Mouse (Mus musculus) forebrain, embryonic 13.5 days (tissue): ENCODE data around the gene Wfdc21. TPM values are rescaled to one million over a fixed set of nuclear protein-coding genes. Genes with fewer than 3 reads are reported as not detected.

Experiments used
- ATAC-seq: fragments of 200-750 bp; cut with Nextera tagmentation; 2 replicates; pipeline ENCODE4 v1.8.0; 2017
- H3K27ac ChIP-seq: fragments of 300-500 bp; sonication (generic); 2 replicates; pipeline ENCODE4 v1.5.1; 2015; ENCODE audit warnings: inconsistent platforms, mild to moderate bottlenecking, moderate library complexity
- H3K27me3 ChIP-seq: fragments of 300-500 bp; sonication (generic); 2 replicates; pipeline ENCODE4 v1.6.1; 2015; ENCODE audit warnings: mild to moderate bottlenecking, inconsistent platforms
- H3K36me3 ChIP-seq: fragments of 300-500 bp; sonication (generic); 2 replicates; pipeline ENCODE4 v1.6.1; 2015; ENCODE audit warnings: mild to moderate bottlenecking, inconsistent platforms; ENCODE audit not compliant: poor library complexity, severe bottlenecking
- H3K4me1 ChIP-seq: fragments of 300-500 bp; sonication (generic); 2 replicates; pipeline ENCODE4 v1.6.1; 2015; ENCODE audit warnings: inconsistent platforms
- H3K4me2 ChIP-seq: fragments of 300-500 bp; sonication (generic); 2 replicates; pipeline ENCODE4 v1.6.1; 2015; ENCODE audit warnings: inconsistent platforms, mild to moderate bottlenecking, moderate library complexity
- H3K4me3 ChIP-seq: fragments of 300-500 bp; sonication (generic); 2 replicates; pipeline ENCODE4 v1.5.1; 2015; ENCODE audit warnings: mild to moderate bottlenecking, inconsistent platforms
- H3K9ac ChIP-seq: fragments of 300-500 bp; sonication (generic); 2 replicates; pipeline ENCODE4 v1.6.1; 2015; ENCODE audit warnings: mild to moderate bottlenecking, inconsistent platforms
- H3K9me3 ChIP-seq: fragments of 300-500 bp; sonication (generic); replicated peaks from 2 replicates; pipeline ENCODE4 v1.6.1; 2016; ENCODE audit warnings: inconsistent platforms
- WGBS: fragments of 180-500 bp; shearing (Covaris S2); methylation state at CpG from one replicate; pipeline ENCODE4 v1.1.7; 2015; 5-methylcytosine and 5-hydroxymethylcytosine counted together
- polyA plus RNA-seq: library from polyadenylated mRNA; unstranded; fragments of >200 nt; fragmentation: Nextera tagmentation; extraction: Ambion mirVana; gene quantifications from 2 replicates; pipeline ENCODE4 v1.2.1, GENCODE M21; 2015

Wfdc21 gene
- polyA plus RNA-seq, 1 experiment from 2014 or later, result not detected

DNA sequence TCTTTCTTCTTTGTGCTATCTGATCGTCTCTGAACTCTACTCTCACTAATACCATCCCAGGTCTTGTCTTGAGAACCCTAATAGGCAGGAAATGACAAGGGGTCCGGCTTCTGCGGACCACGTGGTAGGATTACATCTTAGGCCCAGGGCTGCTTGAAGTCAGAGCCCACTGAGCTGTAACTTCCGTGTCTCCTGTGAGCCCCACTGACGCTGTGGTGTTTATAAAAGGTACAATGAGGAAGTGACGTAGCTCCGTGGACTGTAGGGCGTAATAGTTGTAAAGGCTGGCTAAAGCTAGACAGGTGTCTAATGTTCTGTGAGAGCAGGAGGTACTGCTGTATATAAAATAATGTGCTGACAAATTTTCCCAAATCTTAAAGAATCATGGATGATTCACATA is 20.6 kb downstream of the Wfdc21 start:
- Histone ChIP-seq H3K9me3 (no peaks in the 10 kb centered on the region), H3K4me1 (no peaks in the 10 kb centered on the region), H3K27me3 (no peaks in the 10 kb centered on the region), H3K36me3 (peaks cover 99% of the 10 kb centered on the region), H3K4me3 (no peak overlapping the region), H3K9ac (no peak overlapping the region), H3K27ac (no peak overlapping the region), H3K4me2 (no peak overlapping the region)
- WGBS, result 93% methylated on average over 9 of the region's 9 CpGs
- no peak for ATAC-seq

DNA sequence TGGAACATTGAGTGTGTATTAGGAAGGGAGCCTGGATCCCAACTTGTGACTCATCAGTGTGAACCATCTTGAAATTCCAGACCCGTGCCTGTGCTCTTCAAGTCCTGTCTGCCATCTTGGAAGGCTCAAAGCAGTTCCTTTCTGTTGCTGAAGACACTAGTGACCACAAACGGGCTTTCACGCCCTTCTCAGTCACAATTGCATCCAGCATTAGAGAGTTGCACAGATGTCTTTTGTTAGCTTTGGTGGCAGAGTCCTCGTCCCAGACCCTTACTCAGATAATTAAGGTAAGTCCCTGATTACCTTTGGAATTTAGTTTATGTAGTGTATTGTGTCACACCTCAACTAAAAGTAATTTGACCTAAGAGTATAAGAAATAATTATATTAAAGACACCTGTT is 22.2 kb downstream of the Wfdc21 start:
- Histone ChIP-seq H3K27ac (no peak overlapping the region), H3K9me3 (no peaks in the 10 kb centered on the region), H3K27me3 (no peaks in the 10 kb centered on the region), H3K36me3 (peaks cover 99% of the 10 kb centered on the region), H3K4me1 (no peaks in the 10 kb centered on the region), H3K4me2 (no peak overlapping the region), H3K9ac (no peak overlapping the region), H3K4me3 (no peak overlapping the region)
- ATAC-seq, result no peak
- WGBS, result 87% methylated on average over 4 of the region's 4 CpGs

DNA sequence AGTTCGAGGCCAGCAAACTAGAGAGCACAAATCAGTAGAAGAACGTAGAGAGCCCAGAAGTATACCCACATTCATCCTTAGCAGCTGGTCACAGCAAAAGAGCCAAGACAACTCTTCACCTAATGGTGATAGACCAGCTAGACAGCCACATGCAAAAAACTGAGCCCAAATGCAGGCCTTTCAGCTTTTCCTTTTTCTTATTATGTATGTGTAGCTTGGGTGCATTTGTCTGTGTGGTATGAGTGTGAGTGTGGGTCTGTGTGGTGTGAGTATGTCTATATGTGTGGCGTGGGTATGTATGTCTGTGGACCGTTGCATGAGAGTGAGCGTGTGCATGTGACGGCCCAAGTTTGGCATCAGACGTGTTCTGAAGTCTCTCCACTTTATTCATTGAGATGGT is 24.3 kb downstream of the Wfdc21 start:
- H3K9me3 ChIP-seq, result no peaks in the 10 kb centered on the region
- H3K27me3 ChIP-seq, result no peaks in the 10 kb centered on the region
- no peak overlapping the region for H3K9ac ChIP-seq
- no peak overlapping the region for H3K4me2 ChIP-seq
- no peaks in the 10 kb centered on the region for H3K4me1 ChIP-seq
- 94% methylated on average over 7 of the region's 7 CpGs for WGBS
- no peak overlapping the region for H3K27ac ChIP-seq
- H3K4me3 ChIP-seq, result no peak overlapping the region
- no peak for ATAC-seq
- peaks cover 99% of the 10 kb centered on the region for H3K36me3 ChIP-seq

DNA sequence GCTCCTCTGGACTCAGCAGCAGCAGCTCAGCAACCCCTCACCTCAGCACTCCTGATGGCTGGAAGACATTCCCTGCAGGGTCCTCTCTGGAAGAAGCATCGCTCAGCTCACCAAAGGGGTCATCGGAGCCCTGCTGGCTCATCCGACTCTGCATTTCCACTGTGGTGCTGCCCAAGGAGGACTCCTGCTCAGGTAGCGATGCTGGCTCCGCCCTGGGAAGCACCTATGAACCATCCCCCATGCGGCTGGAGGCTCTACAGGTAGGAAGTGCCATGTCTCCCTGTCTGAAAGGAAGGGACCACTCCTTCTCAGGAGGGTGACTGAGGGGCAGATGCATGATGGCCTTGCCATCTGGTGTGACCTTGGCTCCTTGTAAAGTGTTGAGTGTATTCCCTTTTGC is 25.6 kb downstream of the Wfdc21 start:
- ATAC-seq, result no peak
- H3K9me3 ChIP-seq, result no peaks in the 10 kb centered on the region
- no peak overlapping the region for H3K27ac ChIP-seq
- H3K4me1 ChIP-seq, result no peaks in the 10 kb centered on the region
- no peak overlapping the region for H3K9ac ChIP-seq
- no peak overlapping the region for H3K4me3 ChIP-seq
- H3K4me2 ChIP-seq, result no peak overlapping the region
- WGBS, result 98% methylated on average over 6 of the region's 6 CpGs
- H3K36me3 ChIP-seq, result peaks cover 99% of the 10 kb centered on the region
- H3K27me3 ChIP-seq, result no peaks in the 10 kb centered on the region

DNA sequence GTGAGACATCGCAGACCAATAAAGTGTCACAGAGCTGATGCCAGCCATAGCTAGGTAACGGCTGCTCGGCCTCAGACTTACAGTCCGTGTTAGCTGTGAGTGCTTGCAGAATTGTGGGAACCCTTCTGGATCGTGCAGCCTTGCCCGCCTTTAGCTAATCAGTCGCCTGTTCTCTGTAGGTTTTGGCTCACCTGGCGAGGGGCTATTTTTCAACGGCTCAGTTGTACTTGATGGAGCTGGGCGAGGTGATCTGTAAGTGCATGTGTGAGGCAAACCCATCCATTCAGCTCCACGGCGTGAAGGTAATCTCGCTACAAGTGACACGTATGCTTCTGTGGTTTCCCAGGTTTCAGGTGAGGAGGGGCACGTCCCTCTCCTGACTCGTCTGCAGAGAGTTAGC is 27.0 kb downstream of the Wfdc21 start:
- no peak overlapping the region for H3K4me2 ChIP-seq
- no peak overlapping the region for H3K27ac ChIP-seq
- no peak overlapping the region for H3K4me3 ChIP-seq
- no peaks in the 10 kb centered on the region for H3K27me3 ChIP-seq
- 94% methylated on average over 16 of the region's 16 CpGs for WGBS
- H3K9me3 ChIP-seq, result no peaks in the 10 kb centered on the region
- H3K4me1 ChIP-seq, result no peaks in the 10 kb centered on the region
- peaks cover 93% of the 10 kb centered on the region for H3K36me3 ChIP-seq
- H3K9ac ChIP-seq, result no peak overlapping the region
- no peak for ATAC-seq

DNA sequence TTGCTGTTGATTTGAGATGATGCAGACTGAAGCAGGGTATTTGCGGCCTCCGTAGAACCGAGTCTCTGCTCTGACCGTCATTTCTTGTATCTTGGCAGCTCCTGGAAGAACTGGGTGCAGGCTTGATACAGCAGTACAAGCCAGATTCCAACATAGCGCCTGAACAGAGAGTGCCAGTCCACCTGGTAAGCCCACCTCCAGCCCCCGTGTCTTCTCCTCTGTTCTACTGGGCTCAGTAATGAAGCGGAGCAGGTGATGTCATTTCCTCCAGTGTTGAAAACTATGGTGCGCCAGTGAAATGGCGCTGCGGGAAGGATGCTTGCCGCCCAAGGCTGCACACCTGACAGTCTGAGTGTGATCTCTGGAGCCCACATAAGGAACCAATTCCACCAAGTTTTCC is 27.6 kb downstream of the Wfdc21 start:
- ATAC-seq, result no peak
- Histone ChIP-seq H3K9me3 (no peaks in the 10 kb centered on the region), H3K36me3 (peaks cover 93% of the 10 kb centered on the region), H3K4me3 (no peak overlapping the region), H3K27ac (no peak overlapping the region), H3K27me3 (no peaks in the 10 kb centered on the region), H3K4me1 (no peaks in the 10 kb centered on the region), H3K4me2 (no peak overlapping the region), H3K9ac (no peak overlapping the region)
- WGBS, result 95% methylated on average over 11 of the region's 11 CpGs

DNA sequence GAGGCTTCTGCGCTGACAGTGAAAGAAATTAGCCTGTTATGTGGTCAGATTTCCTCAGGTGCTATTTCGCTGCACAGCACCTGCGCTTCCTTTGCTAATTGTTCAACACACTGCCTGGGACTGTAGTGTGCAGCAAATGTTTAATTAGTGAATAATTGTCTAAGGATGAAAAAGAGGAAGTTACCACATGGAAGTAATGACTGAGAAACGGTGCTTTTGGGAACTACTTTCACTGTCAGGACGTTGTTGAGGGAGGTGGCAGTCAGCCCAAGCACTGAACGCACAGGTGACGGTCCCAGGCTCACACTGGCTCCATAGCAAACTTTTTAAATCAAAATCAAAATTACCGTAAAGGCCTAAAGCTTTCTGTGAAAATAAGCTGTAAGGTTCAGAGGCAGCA is 30.1 kb downstream of the Wfdc21 start:
- H3K27ac ChIP-seq, result no peak overlapping the region
- 85% methylated on average over 8 of the region's 8 CpGs for WGBS
- H3K36me3 ChIP-seq, result peaks cover 95% of the 10 kb centered on the region
- H3K4me3 ChIP-seq, result no peak overlapping the region
- no peaks in the 10 kb centered on the region for H3K4me1 ChIP-seq
- no peaks in the 10 kb centered on the region for H3K27me3 ChIP-seq
- H3K9me3 ChIP-seq, result no peaks in the 10 kb centered on the region
- ATAC-seq, result no peak
- no peak overlapping the region for H3K9ac ChIP-seq
- H3K4me2 ChIP-seq, result no peak overlapping the region

DNA sequence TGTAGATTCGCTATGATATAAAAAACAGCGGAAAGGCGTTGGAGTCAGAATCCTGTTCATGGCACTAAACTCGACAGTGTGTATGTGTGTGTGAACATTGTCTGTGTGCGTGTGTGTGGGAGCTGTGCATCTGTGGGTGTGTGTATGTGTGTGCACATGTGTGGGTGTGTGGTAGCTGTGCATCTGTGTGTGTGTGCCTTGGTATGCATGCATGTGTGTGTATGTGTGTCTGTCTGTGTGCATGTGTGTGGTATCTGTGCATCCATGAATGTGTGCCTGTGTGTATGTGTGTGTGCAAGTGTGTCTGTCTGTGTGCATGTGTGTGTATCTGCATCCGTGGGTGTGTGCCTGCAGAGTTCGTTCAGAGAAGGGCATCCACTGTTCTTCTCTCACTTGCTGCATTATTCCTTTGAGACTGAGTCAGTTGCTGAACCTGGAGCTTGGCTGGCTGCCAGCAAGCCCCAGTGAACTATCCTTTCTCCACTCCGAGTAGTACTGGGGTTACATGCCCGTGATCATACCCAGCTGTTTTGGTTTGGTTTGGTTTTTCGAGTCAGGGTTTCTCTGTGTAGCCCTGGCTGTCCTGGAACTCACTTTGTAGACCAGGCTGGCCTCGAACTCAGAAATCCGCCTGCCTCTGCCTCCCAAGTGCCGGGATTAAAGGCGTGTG is 37.3 kb downstream of the Wfdc21 start:
- Histone ChIP-seq H3K27me3 (no peaks in the 10 kb centered on the region), H3K27ac (no peak overlapping the region), H3K9ac (no peak overlapping the region), H3K4me2 (no peak overlapping the region), H3K9me3 (no peaks in the 10 kb centered on the region), H3K4me1 (no peaks in the 10 kb centered on the region), H3K4me3 (no peak overlapping the region), H3K36me3 (peaks cover 49% of the 10 kb centered on the region)
- 80% methylated on average over 14 of the region's 14 CpGs for WGBS
- ATAC-seq, result no peak

DNA sequence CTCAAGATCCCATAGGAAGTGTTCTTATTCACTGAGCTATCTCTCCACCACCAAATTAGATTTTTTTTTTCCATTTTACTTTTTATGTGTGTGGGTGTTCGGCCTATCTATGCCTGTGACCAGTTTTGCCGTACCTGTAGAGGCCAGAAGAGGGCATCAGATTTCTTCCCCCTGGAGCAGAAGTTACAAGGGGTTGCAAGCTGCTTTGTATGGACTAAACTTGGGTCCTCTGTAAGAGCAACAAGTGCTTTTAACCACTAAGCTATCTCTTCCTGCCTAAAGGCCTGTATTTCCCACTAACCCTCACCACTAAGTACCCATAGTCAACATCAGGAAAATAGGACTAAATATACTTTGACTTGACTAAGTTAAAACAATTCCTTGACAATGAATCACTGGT is 37.9 kb downstream of the Wfdc21 start:
- Histone ChIP-seq H3K4me3 (no peak overlapping the region), H3K27me3 (no peaks in the 10 kb centered on the region), H3K27ac (no peak overlapping the region), H3K9ac (no peak overlapping the region), H3K9me3 (no peaks in the 10 kb centered on the region), H3K36me3 (peaks cover 43% of the 10 kb centered on the region), H3K4me2 (no peak overlapping the region), H3K4me1 (no peaks in the 10 kb centered on the region)
- ATAC-seq, result no peak
- 84% methylated on average over 2 of the region's 2 CpGs for WGBS

DNA sequence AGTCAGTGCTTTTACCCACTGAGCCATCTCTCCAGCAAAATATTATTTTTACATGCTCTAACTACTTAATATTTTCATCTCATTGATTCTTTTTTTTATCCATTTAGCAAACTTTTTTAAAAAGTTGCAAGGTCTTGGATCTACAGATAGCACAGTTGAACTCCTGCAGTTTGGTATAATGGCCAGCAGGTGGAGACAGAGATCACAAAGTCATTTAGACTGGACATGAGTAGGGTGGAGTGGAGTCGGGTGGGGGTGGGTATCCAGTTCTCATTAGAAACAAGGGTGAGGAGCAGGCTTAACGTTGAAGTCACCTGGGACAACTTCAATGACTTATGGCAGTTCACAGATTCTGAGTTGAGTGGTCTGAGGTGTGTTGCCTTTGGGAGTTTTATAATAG is 38.6 kb downstream of the Wfdc21 start:
- Histone ChIP-seq H3K27me3 (no peaks in the 10 kb centered on the region), H3K4me3 (no peak overlapping the region), H3K4me2 (no peak overlapping the region), H3K4me1 (no peaks in the 10 kb centered on the region), H3K36me3 (peaks cover 36% of the 10 kb centered on the region), H3K27ac (no peak overlapping the region), H3K9ac (no peak overlapping the region), H3K9me3 (no peaks in the 10 kb centered on the region)
- ATAC-seq, result peak; percentile 41; the same call in 1 of the 2 replicates
- 8% methylated on average over 2 of the region's 2 CpGs for WGBS

DNA sequence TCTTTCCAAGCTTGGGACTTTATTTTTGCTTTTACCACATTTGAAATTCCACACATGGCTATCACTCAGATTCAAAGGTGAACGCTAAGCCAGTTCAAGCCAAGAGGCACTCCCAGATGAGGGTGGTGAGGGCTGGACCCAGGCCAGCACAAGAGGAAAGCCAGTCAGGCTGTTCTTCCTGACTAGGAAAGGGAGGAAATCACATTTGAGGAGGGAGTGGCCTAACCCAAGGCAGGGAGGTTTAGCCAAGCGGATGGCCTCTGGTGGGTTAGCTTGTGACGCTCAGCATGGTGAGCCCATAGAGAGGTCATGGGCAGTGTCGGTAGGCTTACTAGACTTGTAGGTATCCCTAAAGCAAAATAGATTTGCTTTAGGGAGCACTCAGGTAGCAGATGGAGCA is 40.1 kb downstream of the Wfdc21 start:
- Histone ChIP-seq H3K4me2 (no peak overlapping the region), H3K27me3 (no peaks in the 10 kb centered on the region), H3K36me3 (peaks cover 22% of the 10 kb centered on the region), H3K4me3 (no peak overlapping the region), H3K27ac (no peak overlapping the region), H3K9me3 (no peaks in the 10 kb centered on the region), H3K9ac (no peak overlapping the region), H3K4me1 (no peaks in the 10 kb centered on the region)
- no peak for ATAC-seq
- WGBS, result 79% methylated on average over 4 of the region's 4 CpGs

DNA sequence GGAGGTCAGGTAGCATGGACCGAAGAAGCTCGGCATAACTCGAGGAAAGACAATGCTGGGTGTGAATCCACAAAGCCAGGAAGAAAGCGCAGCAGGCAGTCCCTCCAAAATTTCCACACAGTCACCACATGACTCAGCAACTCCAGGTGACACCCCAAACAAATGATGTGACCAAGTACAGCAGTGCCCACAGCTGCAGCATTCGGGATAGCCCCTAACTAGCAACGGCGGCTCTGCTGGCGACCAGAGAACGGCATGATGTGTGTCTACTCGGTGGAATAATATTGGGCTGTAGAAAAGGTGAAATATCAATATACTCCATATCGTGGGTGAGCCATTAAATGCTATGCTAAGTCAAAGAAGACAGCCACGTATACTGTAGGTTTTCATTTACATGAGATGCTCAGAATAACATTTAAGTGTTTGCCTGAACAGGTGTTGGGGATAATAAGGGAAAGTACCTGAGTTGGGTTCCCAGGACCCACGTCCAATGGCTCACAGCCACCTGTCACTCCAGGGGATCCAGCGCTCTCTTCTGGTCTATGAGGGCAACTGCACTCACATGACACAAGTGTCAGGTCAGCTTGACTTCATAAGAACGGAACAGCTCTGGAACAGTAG is 40.8 kb downstream of the Wfdc21 start:
- ATAC-seq, result no peak
- Histone ChIP-seq H3K36me3 (peaks cover 18% of the 10 kb centered on the region), H3K4me3 (no peak overlapping the region), H3K4me1 (no peaks in the 10 kb centered on the region), H3K9ac (no peak overlapping the region), H3K9me3 (no peaks in the 10 kb centered on the region), H3K27me3 (no peaks in the 10 kb centered on the region), H3K4me2 (no peak overlapping the region), H3K27ac (no peak overlapping the region)
- 87% methylated on average over 15 of the region's 15 CpGs for WGBS

DNA sequence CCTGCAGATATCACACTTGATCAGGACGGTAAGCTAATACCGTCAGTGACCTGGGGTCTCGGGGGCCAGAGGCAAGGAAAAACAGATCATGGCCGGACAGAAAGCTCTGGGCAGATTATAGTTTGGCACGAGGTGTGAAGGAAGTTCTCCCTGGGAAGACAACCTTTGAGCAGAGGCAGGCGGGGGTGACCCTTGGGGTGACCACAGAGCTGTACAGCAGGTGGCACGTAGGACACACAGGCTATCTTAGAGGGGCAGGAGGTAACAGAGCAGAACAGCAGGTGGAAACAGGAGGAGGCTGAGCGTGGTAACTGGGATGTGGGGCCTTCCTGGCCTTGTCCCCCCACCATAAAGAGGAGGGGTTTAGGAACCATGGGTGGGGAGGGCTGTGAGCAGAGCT is 41.6 kb downstream of the Wfdc21 start:
- WGBS, result 82% methylated on average over 8 of the region's 8 CpGs
- H3K9ac ChIP-seq, result no peak overlapping the region
- no peak for ATAC-seq

More for the DNA sequence above, 41.6 kb downstream of the Wfdc21 start:
- H3K4me1 ChIP-seq, result no peaks in the 10 kb centered on the region
- peaks cover 10% of the 10 kb centered on the region for H3K36me3 ChIP-seq
- no peaks in the 10 kb centered on the region for H3K9me3 ChIP-seq
- H3K27ac ChIP-seq, result no peak overlapping the region
- H3K4me3 ChIP-seq, result no peak overlapping the region
- no peak overlapping the region for H3K4me2 ChIP-seq
- 0 out of 2 replicates have a peak, but pooled peaks cover 2% of the 10 kb centered on the region for H3K27me3 ChIP-seq
